Mouse (Mus musculus) megakaryocyte, embryonic 14.5 days (primary cell): Measurements from ENCODE around the gene P3h3.

ENCODE experiments used
- FLI1 ChIP-seq: IDR thresholded peaks from 2 replicates; pipeline ENCODE4 v1.6.1; 2012; ENCODE audit warnings: low read length, inconsistent platforms, mixed read lengths
- GATA1 ChIP-seq: IDR thresholded peaks from 3 replicates; pipeline ENCODE4 v1.6.1; 2012; ENCODE audit warnings: mixed read lengths, low read length, inconsistent platforms, borderline replicate concordance

DNA sequence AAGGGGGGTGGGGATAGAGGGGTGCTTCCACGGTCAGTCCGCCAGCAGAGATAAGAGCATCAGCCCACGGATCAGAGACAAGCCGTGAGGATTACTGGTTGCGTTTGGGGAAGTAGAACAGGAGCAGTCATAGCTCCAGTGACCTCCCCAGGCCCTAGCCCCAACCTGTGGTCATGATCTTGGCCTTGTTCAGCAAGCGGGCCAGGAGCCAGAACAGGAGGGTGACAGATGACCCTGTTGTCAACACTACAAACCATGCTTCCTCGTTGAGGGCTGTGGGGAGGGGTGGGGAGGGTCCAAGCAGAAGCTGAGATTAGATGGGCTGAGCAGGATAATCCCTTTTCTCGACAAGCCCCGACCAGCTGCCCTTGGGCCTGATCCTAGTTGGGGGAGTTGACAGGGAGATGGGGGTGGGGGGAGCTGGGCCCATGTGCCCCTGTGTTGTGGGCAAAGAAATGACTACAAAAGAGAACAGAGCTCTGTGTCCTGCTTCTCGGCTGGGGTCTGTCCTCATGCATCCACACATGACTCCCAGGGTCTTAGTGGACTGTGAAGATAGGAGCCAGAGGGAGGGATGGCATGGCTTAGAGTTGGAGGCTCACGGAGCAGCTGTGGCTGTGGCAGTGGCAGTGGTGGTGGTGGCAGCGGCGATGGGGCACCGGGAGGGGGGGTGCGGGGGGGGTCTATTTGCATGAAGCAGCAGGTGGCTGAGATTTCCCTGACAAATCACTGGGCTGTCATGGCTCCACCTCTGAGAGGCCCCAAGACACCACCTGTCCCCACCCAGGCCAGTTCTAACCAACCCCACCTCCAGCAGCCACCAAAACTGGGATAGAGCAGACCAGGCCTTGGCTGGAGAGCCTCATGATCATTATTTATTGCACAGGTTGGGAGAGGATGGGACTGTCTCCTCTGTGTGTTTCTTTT, 17.0 kb downstream of the P3h3 start, which contains the start of gene Gnb3:
- TF ChIP-seq GATA1 (no peak), FLI1 (no peak)
